In the genomic region with DNA sequence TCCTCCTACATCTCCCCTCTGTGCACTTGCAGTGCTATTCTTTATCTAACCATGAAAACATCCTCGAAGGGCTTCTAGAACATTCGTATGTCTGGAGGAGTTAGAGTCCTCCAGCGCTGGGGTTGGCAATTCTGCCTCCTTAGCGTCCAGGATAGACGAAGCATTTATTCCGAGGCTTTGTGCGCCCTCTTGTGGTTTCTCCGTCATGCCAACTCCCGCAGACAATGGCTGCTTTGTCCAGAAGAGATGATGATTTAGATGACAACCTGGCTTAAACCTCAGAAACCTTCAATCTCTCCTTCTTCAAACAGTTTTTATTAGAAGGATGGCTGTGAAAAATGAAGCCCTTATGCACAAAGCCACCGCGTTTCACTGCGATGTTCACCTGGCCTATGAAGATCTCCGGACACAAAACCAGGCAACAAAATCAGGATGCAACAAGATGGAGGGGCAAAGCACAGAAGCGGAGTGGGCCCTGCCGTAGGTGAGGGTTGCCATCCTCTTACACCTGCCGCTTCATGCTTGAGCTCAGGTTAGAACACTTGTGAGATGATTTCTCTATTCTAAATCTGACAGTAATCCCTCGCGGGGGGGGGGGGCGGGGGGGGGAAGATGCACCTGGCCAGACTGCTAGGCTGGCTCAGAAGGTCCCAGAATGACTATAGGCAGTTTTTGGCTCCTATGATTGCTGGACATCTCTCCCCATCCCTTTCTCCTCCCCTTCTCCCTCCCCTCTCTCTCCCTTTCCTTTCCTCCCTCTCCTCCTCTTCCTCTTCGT, we compare ENCODE assay signal across 8 mouse cellular contexts. TPM values are rescaled to one million over a fixed set of nuclear protein-coding genes. Genes with fewer than 3 reads are reported as not detected.
DNase-seq lines count a peak whose midpoint lies in the region; ATAC-seq and TF ChIP-seq lines count a peak whose summit lies in the region.

No protein-coding gene starts in this region.

- TF ChIP-seq CTCF in bone marrow macrophage, adult 2 months (IDR thresholded peaks at IDR 0.05; ENCODE audit: low read depth, low read length): peak; percentile 70

- H3K4me3 ChIP-seq in bone marrow macrophage, adult 2 months (ENCODE audit: insufficient read depth, low read length): peak overlapping the region; percentile 45
- peak overlapping the region; percentile 35 for H3K4me3 ChIP-seq in heart, embryonic 12.5 days
- H3K4me3 ChIP-seq in kidney, embryonic 16.5 days (ENCODE audit: low read length): peak overlapping the region; percentile 18

- H3K9me3 ChIP-seq in heart, embryonic 12.5 days (replicated peaks): no peaks in the 10 kb centered on the region
- no peaks in the 10 kb centered on the region for H3K9me3 ChIP-seq in kidney, embryonic 16.5 days (ENCODE audit: low read length)

- H3K4me1 ChIP-seq in bone marrow macrophage, adult 2 months (ENCODE audit: control insufficient read depth, insufficient read depth, low read length): peaks cover 13% of the 10 kb centered on the region
- no peaks in the 10 kb centered on the region for H3K4me1 ChIP-seq in heart, embryonic 12.5 days (replicated peaks)
- peaks cover 7% of the 10 kb centered on the region; the same call in 1 of the 2 replicates for H3K4me1 ChIP-seq in kidney, embryonic 16.5 days (ENCODE audit: insufficient read depth, low read length)

- peak; percentile 57; the same call in 1 of the 2 replicates for ATAC-seq in heart, embryonic 12.5 days (ENCODE audit: insufficient number of reproducible peaks, low FRiP score)
- peak; percentile 86 for ATAC-seq in kidney, embryonic 16.5 days (ENCODE audit: low FRiP score, low TSS enrichment)
- peak; percentile 59 for ATAC-seq in monocyte, adult 5-6 weeks (replicated peaks; ENCODE audit: insufficient number of reproducible peaks, low FRiP score, low TSS enrichment, poor library complexity, severe bottlenecking)

- H3K4me2 ChIP-seq in heart, embryonic 12.5 days: peak overlapping the region; percentile 59
- peak overlapping the region; percentile 46 for H3K4me2 ChIP-seq in kidney, embryonic 16.5 days (replicated peaks; ENCODE audit: low read depth, low read length)

- peak; percentile 84 to 86 for DNase-seq in B cell, adult 2 months
- DNase-seq in fat pad, adult 2 months (ENCODE audit: extremely low read depth, low read depth, low spot score): peak; percentile 5
- DNase-seq in liver: peak; percentile 73
- peak; percentile 69 to 73 for DNase-seq in spleen, postnatal 36 days (ENCODE audit: low spot score in 2 of 2)

- peak overlapping the region; percentile 14; the same call in 1 of the 2 replicates for H3K9ac ChIP-seq in heart, embryonic 12.5 days
- peak overlapping the region; percentile 26; the same call in 1 of the 2 replicates for H3K9ac ChIP-seq in kidney, embryonic 16.5 days (replicated peaks; ENCODE audit: low read length)

- peak overlapping the region; percentile 78 for H3K27ac ChIP-seq in bone marrow macrophage, adult 2 months (ENCODE audit: insufficient read depth, low read depth, low read length)
- H3K27ac ChIP-seq in heart, embryonic 12.5 days (ENCODE audit: poor library complexity, severe bottlenecking): no peak overlapping the region
- H3K27ac ChIP-seq in kidney, embryonic 16.5 days (ENCODE audit: low read length): no peak overlapping the region

- WGBS in heart, embryonic 12.5 days: 26% methylated on average over 20 of the region's 20 CpGs
- 25% methylated on average over 18 of the region's 20 CpGs for WGBS in kidney, embryonic 16.5 days

- TF ChIP-seq POLR2A in bone marrow macrophage, adult 2 months (IDR thresholded peaks at IDR 0.05; ENCODE audit: borderline replicate concordance, low read depth, low read length): no peak

- H3K27me3 ChIP-seq in heart, embryonic 12.5 days (replicated peaks): no peaks in the 10 kb centered on the region
- no peaks in the 10 kb centered on the region for H3K27me3 ChIP-seq in kidney, embryonic 16.5 days (ENCODE audit: insufficient read depth, low read length)

- H3K36me3 ChIP-seq in heart, embryonic 12.5 days: no peaks in the 10 kb centered on the region
- H3K36me3 ChIP-seq in kidney, embryonic 16.5 days (ENCODE audit: insufficient read depth, low read length): no peaks in the 10 kb centered on the region

RNA-seq across cellular contexts. Expression of a gene that starts 26.4 kb away (rescaled TPM):
- polyA plus RNA-seq in bone marrow macrophage, adult 2 months (2012; ENCODE audit: insufficient read depth, insufficient read length, missing spikeins): 17.2 and 21.5 TPM in 2 replicates
- 34.6 and 37.9 TPM in 2 replicates for polyA plus RNA-seq in heart, embryonic 12.5 days (2016; fragmentation: Nextera tagmentation; extraction: Ambion mirVana)
- 35.1 and 36.5 TPM in 2 replicates for polyA plus RNA-seq in kidney, embryonic 16.5 days (2015; fragmentation: Nextera tagmentation; extraction: Ambion mirVana)
- total RNA-seq in monocyte, adult 5-6 weeks (2017): 2.3 to 5.5 TPM (median 5.4 TPM) in 3 replicates

Comparison
In these comparisons a context has a peak if more than half of its experiments do, and no peak if none do; other contexts are left out.
1. DNase-seq: peak in every context shown above with its lines; median percentile 85 in B cell, adult 2 months; 73 in liver; 71 in spleen, postnatal 36 days; 5 in fat pad, adult 2 months.